Mouse (Mus musculus): Measurements from ENCODE around the gene Trim69.

GRCm38 (mm10) chr2:122146687-122147086 lies 13.8 kb upstream of the Trim69 start:
- TF ChIP-seq TAL1 (IDR thresholded peaks at IDR 0.05; ENCODE audit: low read length) (no peak), GATA1 (IDR thresholded peaks at IDR 0.05; ENCODE audit: low read length) (no peak)
